Mouse (Mus musculus) forebrain, embryonic 15.5 days (tissue): ENCODE data around the gene Syt17. TPM values are rescaled to one million over a fixed set of nuclear protein-coding genes. Genes with fewer than 3 reads are reported as not detected.

ENCODE experiments used
- ATAC-seq: fragments of 200-750 bp; cut with Nextera tagmentation; replicated peaks from 2 replicates; pipeline ENCODE4 v1.8.0; 2017; ENCODE audit warnings: mild to moderate bottlenecking, moderate TSS enrichment, moderate library complexity
- H3K27ac ChIP-seq: fragments of 300-500 bp; sonication (generic); replicated peaks from 2 replicates; pipeline ENCODE4 v1.5.1; 2015; ENCODE audit warnings: mild to moderate bottlenecking, inconsistent platforms
- H3K27me3 ChIP-seq: fragments of 300-500 bp; sonication (generic); 2 replicates; pipeline ENCODE4 v1.6.1; 2015; ENCODE audit warnings: inconsistent platforms
- H3K36me3 ChIP-seq: fragments of 300-500 bp; sonication (generic); 2 replicates; pipeline ENCODE4 v1.6.1; 2015; ENCODE audit warnings: mild to moderate bottlenecking, inconsistent platforms
- H3K4me1 ChIP-seq: fragments of 300-500 bp; sonication (generic); 2 replicates; pipeline ENCODE4 v1.6.1; 2015; ENCODE audit warnings: inconsistent platforms
- H3K4me2 ChIP-seq: fragments of 300-500 bp; sonication (generic); replicated peaks from 2 replicates; pipeline ENCODE4 v1.6.1; 2015; ENCODE audit warnings: mild to moderate bottlenecking, inconsistent platforms
- H3K4me3 ChIP-seq: fragments of 300-500 bp; sonication (generic); 2 replicates; pipeline ENCODE4 v1.5.1; 2015; ENCODE audit warnings: mild to moderate bottlenecking, inconsistent platforms
- H3K9ac ChIP-seq: fragments of 300-500 bp; sonication (generic); replicated peaks from 2 replicates; pipeline ENCODE4 v1.6.1; 2015; ENCODE audit warnings: mild to moderate bottlenecking, inconsistent platforms
- H3K9me3 ChIP-seq: fragments of 300-500 bp; sonication (generic); 2 replicates; pipeline ENCODE4 v1.6.1; 2016; ENCODE audit warnings: inconsistent platforms
- WGBS: fragments of 180-500 bp; shearing (Covaris S2); methylation state at CpG from one replicate; pipeline ENCODE4 v1.1.7; 2015; ENCODE audit warnings: mixed read lengths; 5-methylcytosine and 5-hydroxymethylcytosine counted together
- polyA plus RNA-seq: library from polyadenylated mRNA; unstranded; fragments of >200 nt; fragmentation: Nextera tagmentation; extraction: Ambion mirVana; gene quantifications from 2 replicates; pipeline ENCODE4 v1.2.1, GENCODE M21; 2015

Gene Syt17
- polyA plus RNA-seq, 1 experiment from 2014 or later = 6.5 TPM

GRCm38 (mm10) chr7:118452940-118453339 is 4.9 kb upstream of the Syt17 start:
- Histone ChIP-seq H3K9ac (no peak overlapping the region), H3K4me2 (no peak overlapping the region), H3K36me3 (no peaks in the 10 kb centered on the region), H3K9me3 (no peaks in the 10 kb centered on the region), H3K27me3 (no peaks in the 10 kb centered on the region), H3K27ac (no peak overlapping the region), H3K4me1 (peaks cover 9% of the 10 kb centered on the region), H3K4me3 (no peak overlapping the region)
- no peak for ATAC-seq
- 49% methylated on average over 2 of the region's 2 CpGs for WGBS

GRCm38 (mm10) chr7:118447291-118448133 is 510 bp downstream of the Syt17 start:
- H3K4me3 ChIP-seq = peak overlapping the region; percentile 71
- no peaks in the 10 kb centered on the region for H3K36me3 ChIP-seq
- peak; percentile 55 for ATAC-seq
- no peaks in the 10 kb centered on the region for H3K9me3 ChIP-seq
- H3K4me1 ChIP-seq = peaks cover 22% of the 10 kb centered on the region
- under 1% methylated on average over 65 of the region's 65 CpGs for WGBS
- no peak overlapping the region for H3K27ac ChIP-seq
- peak overlapping the region; percentile 60 for H3K9ac ChIP-seq
- H3K27me3 ChIP-seq = no peaks in the 10 kb centered on the region
- peak overlapping the region; percentile 98 for H3K4me2 ChIP-seq

GRCm38 (mm10) chr7:118443895-118444485 is 4.0 kb downstream of the Syt17 start:
- no peaks in the 10 kb centered on the region for H3K36me3 ChIP-seq
- no peak overlapping the region for H3K4me2 ChIP-seq
- peaks cover 22% of the 10 kb centered on the region for H3K4me1 ChIP-seq
- WGBS = 67% methylated on average over 7 of the region's 7 CpGs
- H3K27ac ChIP-seq = no peak overlapping the region
- no peak overlapping the region for H3K4me3 ChIP-seq
- no peaks in the 10 kb centered on the region for H3K9me3 ChIP-seq
- H3K27me3 ChIP-seq = no peaks in the 10 kb centered on the region
- ATAC-seq = no peak
- H3K9ac ChIP-seq = no peak overlapping the region

DNA sequence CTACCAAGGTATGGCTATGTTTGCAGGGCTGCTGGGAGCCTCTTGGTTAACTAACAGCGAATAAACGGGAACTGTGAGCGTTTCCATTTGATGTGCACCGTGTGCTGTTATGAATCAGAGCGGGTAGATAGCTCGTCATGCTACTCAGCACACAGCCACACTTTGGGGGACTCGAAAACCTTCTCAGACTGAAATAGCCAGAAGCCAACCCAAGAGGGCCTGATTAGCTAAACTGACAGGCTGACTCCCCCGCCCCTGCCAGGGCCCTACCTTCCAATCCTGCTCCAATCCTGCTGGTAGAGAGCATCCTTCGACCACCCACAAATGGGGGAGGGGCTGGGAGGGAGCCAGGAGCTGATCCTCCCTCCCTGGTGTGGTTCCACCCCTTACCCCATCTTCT is 4.7 kb downstream of the Syt17 start:
- no peak for ATAC-seq
- no peaks in the 10 kb centered on the region for H3K27me3 ChIP-seq
- WGBS = 10% methylated on average over 9 of the region's 9 CpGs
- H3K9me3 ChIP-seq = no peaks in the 10 kb centered on the region
- no peak overlapping the region for H3K27ac ChIP-seq
- peak overlapping the region; percentile 26 for H3K4me2 ChIP-seq
- H3K9ac ChIP-seq = no peak overlapping the region
- H3K4me1 ChIP-seq = peaks cover 17% of the 10 kb centered on the region
- no peaks in the 10 kb centered on the region for H3K36me3 ChIP-seq
- H3K4me3 ChIP-seq = no peak overlapping the region

DNA sequence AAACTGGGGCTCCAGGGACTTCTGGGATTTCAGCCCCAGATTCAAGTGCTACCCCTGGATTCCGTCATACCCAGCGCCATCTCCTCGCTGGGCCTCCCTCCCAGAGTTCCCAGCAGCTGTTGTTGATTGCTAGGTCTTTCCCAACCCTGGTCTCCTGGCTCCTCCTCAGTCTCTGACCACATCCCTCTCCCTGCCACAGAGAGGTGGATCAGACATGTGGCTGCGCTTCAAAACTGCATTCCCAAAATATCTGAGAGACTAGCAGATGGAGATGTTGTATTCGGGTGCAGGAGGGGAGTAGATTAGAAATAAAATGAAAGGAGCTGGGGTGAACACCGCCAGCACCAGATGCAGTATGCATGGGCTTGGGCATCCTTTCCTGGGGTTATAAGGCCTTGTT is 6.5 kb downstream of the Syt17 start:
- Histone ChIP-seq H3K27ac (no peak overlapping the region), H3K36me3 (no peaks in the 10 kb centered on the region), H3K4me2 (no peak overlapping the region), H3K4me1 (peaks cover 5% of the 10 kb centered on the region; the same call in 1 of the 2 replicates), H3K9me3 (no peaks in the 10 kb centered on the region), H3K27me3 (no peaks in the 10 kb centered on the region), H3K4me3 (no peak overlapping the region), H3K9ac (no peak overlapping the region)
- ATAC-seq = no peak
- WGBS = 85% methylated on average over 6 of the region's 6 CpGs

- H3K4me1 ChIP-seq = no peaks in the 10 kb centered on the region
- no peak for ATAC-seq
- 61% methylated on average over 7 of the region's 7 CpGs for WGBS
- H3K4me3 ChIP-seq = no peak overlapping the region
- no peaks in the 10 kb centered on the region for H3K36me3 ChIP-seq
- H3K4me2 ChIP-seq = no peak overlapping the region
- no peaks in the 10 kb centered on the region for H3K9me3 ChIP-seq
- H3K9ac ChIP-seq = no peak overlapping the region
- no peak overlapping the region for H3K27ac ChIP-seq
- H3K27me3 ChIP-seq = no peaks in the 10 kb centered on the region
These were observed 10.8 kb downstream of the Syt17 start for GRCm38 (mm10) chr7:118437101-118437802.

DNA sequence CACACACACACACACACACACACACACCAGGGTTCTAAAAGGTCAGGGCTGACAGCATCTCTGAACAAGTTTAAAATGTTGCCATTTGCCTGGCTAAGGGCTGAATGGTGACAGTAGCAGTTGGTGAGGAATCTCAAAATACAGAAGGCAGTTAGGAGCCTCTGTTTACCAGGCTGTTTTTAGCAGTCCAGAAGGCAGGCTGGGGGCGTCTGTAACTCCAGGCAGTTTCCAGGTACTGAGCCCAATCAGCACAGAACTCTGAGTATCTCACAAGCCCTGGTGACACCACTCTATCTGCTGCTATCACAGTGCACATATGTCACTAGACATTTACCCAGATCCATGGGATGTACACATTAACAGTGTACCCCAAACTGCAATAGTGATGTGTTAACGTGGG is 19.1 kb downstream of the Syt17 start:
- ATAC-seq = peak; percentile 73
- Histone ChIP-seq H3K36me3 (no peaks in the 10 kb centered on the region), H3K4me2 (no peak overlapping the region), H3K9ac (no peak overlapping the region), H3K4me3 (no peak overlapping the region), H3K4me1 (peaks cover 6% of the 10 kb centered on the region; the same call in 1 of the 2 replicates), H3K27ac (no peak overlapping the region), H3K9me3 (no peaks in the 10 kb centered on the region), H3K27me3 (no peaks in the 10 kb centered on the region)
- 70% methylated on average over 2 of the region's 2 CpGs for WGBS

GRCm38 (mm10) chr7:118419491-118420180 is 28.4 kb downstream of the Syt17 start:
- Histone ChIP-seq H3K4me2 (peak overlapping the region; percentile 25), H3K9me3 (no peaks in the 10 kb centered on the region), H3K36me3 (no peaks in the 10 kb centered on the region), H3K4me3 (no peak overlapping the region), H3K9ac (0 out of 2 replicates have a peak overlapping the region, but pooled peaks have one; percentile 15), H3K27me3 (no peaks in the 10 kb centered on the region), H3K4me1 (peaks cover 9% of the 10 kb centered on the region), H3K27ac (peak overlapping the region; percentile 33; the same call in 1 of the 2 replicates)
- WGBS = 30% methylated on average over 6 of the region's 6 CpGs
- peak; percentile 58; the same call in 1 of the 2 replicates for ATAC-seq

GRCm38 (mm10) chr7:118414183-118414582 is 33.8 kb downstream of the Syt17 start:
- Histone ChIP-seq H3K9me3 (no peaks in the 10 kb centered on the region), H3K4me1 (0 out of 2 replicates have a peak, but pooled peaks cover 3% of the 10 kb centered on the region), H3K9ac (no peak overlapping the region), H3K27me3 (no peaks in the 10 kb centered on the region), H3K4me3 (no peak overlapping the region), H3K36me3 (no peaks in the 10 kb centered on the region), H3K27ac (no peak overlapping the region), H3K4me2 (no peak overlapping the region)
- no peak for ATAC-seq
- 91% methylated on average over 3 of the region's 3 CpGs for WGBS

- Histone ChIP-seq H3K4me2 (no peak overlapping the region), H3K27ac (no peak overlapping the region), H3K27me3 (no peaks in the 10 kb centered on the region), H3K9ac (no peak overlapping the region), H3K4me3 (no peak overlapping the region), H3K36me3 (no peaks in the 10 kb centered on the region), H3K9me3 (no peaks in the 10 kb centered on the region), H3K4me1 (no peaks in the 10 kb centered on the region)
- 74% methylated on average over 3 of the region's 3 CpGs for WGBS
- no peak for ATAC-seq
These were observed 36.1 kb downstream of the Syt17 start for GRCm38 (mm10) chr7:118411877-118412276.

GRCm38 (mm10) chr7:118409421-118409820 is 38.6 kb downstream of the Syt17 start:
- Histone ChIP-seq H3K9ac (no peak overlapping the region), H3K4me2 (no peak overlapping the region), H3K36me3 (no peaks in the 10 kb centered on the region), H3K27ac (no peak overlapping the region), H3K9me3 (no peaks in the 10 kb centered on the region), H3K4me3 (no peak overlapping the region), H3K27me3 (no peaks in the 10 kb centered on the region), H3K4me1 (no peaks in the 10 kb centered on the region)
- ATAC-seq = no peak
- WGBS = 50% methylated on average over 2 of the region's 2 CpGs

DNA sequence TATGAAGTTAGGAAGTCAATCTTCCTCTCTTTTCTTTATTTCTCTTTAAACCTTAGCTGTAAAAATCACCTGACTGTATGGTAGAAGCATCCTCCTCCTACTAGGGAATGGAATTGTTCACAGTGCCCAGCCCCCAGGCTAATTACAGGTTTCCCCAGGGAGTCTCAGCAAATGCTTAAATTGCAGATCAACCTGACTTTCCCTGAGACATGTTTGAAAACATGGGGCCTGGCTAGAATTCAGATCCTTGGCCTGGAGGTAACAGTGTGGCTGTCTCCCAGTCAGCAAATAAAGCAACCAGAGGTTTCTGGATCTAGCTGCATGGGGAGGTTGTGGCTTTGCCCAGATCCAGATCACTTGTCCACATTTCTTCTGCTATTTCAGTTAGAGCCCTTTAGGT is 42.8 kb downstream of the Syt17 start:
- no peaks in the 10 kb centered on the region for H3K27me3 ChIP-seq
- no peak overlapping the region for H3K4me2 ChIP-seq
- no peaks in the 10 kb centered on the region for H3K9me3 ChIP-seq
- peaks cover 15% of the 10 kb centered on the region for H3K4me1 ChIP-seq
- H3K4me3 ChIP-seq = no peak overlapping the region
- ATAC-seq = no peak
- H3K27ac ChIP-seq = no peak overlapping the region
- no peak overlapping the region for H3K9ac ChIP-seq
- H3K36me3 ChIP-seq = no peaks in the 10 kb centered on the region
